Mouse (Mus musculus): ENCODE data around the gene Spcs1. TPM values are rescaled to one million over a fixed set of nuclear protein-coding genes. Genes with fewer than 3 reads are reported as not detected.

Gene Spcs1
- polyA plus RNA-seq (2012; rRNA removed), result 62.1 and 85.8 TPM in 2 replicates

DNA sequence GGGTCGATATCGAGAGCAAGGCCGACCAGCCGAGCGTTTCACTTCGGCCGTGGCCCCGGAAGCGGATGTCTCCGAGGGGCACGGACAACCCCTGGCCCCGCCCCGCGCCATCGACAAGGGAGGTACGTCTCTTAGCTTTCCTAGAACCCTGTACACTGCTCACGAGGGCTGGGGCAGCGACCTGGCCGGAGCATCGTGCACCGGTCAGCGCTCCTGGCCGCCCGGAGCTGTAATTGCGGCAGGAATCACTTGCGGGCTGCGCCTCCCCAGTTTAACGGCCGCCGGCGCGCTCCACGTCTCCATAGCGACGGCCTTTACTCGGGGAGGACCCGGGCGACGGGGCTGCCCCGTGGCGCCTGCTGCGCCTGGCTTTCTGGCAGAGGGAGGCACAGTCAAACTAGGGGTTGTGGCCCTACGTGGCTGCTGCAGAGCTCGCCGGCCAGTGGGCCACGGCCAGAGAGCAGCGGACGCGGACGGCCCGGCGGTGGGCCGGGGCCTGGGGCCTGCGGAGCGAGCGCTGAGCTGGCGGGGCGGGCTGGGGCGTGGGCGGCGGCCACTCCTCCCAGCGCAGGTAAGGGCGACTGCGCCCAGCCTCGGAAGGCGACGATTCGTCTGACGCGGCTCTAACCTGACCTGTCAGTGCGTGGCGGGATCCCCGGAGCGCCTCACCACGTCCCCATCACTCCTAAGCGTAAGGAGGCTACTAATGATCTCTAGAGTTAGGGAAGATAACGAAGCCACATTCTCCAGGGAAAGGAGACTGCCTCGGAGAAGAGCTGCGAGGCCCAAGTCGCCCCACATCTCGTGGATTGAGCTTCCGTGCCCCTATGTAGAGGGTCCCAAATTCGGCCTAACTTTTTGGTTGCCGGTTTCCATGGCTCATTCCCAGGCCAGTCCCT is at the start of gene Spcs1, which contains the start of gene Glt8d1:
TSS of gene Spcs1 (minus strand) at position 366 of the 899 bp plus-strand sequence.
TSS of gene Glt8d1 (plus strand) at position 94 of the 899 bp plus-strand sequence.

DNA sequence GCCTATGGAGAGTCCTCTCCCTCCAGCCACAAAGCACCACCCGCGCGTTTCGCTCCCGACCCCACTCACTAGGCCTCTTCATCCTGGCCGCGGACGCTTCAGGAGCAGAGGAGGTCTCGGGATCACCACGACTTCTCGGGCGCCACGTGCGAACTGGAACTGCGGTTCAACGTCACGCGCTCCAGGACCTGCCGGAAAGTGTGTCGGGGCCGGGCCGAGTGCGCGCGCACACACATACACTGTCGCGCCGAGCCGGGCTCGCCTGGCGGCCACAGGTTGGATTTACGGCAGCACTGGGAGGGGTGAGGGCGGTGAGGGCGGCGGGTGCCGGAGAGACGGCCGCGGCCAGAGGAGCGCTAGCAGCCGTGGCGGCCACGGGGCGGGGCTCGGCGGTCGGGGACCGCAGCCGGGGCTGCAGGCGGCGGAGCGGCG is 17.4 kb upstream of the Spcs1 start, which contains the start of the genes Pbrm1 and Gnl3:
TSS of gene Pbrm1 (plus strand) at position 279 of the 432 bp plus-strand sequence.
TSS of gene Gnl3 (minus strand) at position 293 of the 432 bp plus-strand sequence.

DNA sequence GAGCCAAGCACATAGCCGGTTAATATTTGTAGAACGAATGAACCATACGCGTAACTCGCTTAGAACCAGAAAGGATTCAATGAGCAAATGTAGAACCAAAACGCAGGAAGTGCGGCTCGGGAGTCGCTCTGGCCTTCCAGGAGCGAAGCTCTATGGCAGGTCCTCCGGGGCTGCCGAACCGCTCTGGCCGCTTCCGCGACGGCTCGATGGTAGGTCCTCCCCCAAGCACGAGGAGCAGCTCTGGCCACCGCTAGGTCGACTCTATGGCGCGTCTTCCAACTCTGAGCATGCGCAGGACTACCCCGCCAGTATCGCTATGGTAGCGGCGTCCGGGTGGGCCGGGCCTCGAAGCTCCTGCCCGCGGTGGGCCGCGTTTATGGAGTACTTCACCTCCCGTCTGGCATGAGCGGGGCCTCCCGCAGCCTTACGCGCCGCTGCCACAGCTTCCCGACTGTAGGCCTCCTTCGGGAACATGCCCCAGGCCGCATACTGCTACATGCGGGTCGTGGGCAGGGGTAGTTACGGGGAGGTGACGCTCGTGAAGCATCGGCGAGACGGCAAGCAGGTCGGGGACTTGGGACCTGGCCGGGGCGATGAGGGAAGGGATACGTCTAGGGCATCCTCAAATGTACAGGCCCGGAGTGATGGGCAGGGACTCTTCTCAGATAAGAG is 50.2 kb downstream of the Spcs1 start, which contains the start of gene Nek4:
TSS of gene Nek4 (plus strand) at position 224 of the 672 bp plus-strand sequence.

Other genes starting within 250 kb of the Spcs1 start
- gene Tmem110, start 176.1 kb downstream of the Spcs1 start, polyA plus RNA-seq (2012; rRNA removed), result 24.0 and 38.1 TPM in 2 replicates
- gene Mustn1, start 122.5 kb downstream of the Spcs1 start, polyA plus RNA-seq (2012; rRNA removed), result 78.7 and 81.0 TPM in 2 replicates
- gene Itih4, start 115.2 kb downstream of the Spcs1 start, polyA plus RNA-seq (2012; rRNA removed), result 0.60 TPM in 1 of 2 replicates, not detected in the other
- 0.21 and 1.00 TPM in 2 replicates for gene Itih3, start 77.9 kb downstream of the Spcs1 start, polyA plus RNA-seq (2012; rRNA removed)
- 0.05 TPM in 1 of 2 replicates, not detected in the other for gene Itih1, start 58.4 kb downstream of the Spcs1 start, polyA plus RNA-seq (2012; rRNA removed)
- 2.4 and 3.1 TPM in 2 replicates for gene Nek4, start 50.3 kb downstream of the Spcs1 start, polyA plus RNA-seq (2012; rRNA removed)
- gene Glt8d1, start 272 bp downstream of the Spcs1 start, polyA plus RNA-seq (2012; rRNA removed), result 7.9 and 9.6 TPM in 2 replicates
- 9.8 and 13.3 TPM in 2 replicates for gene Pbrm1, start 17.5 kb upstream of the Spcs1 start, polyA plus RNA-seq (2012; rRNA removed)
- gene Gnl3, start 17.5 kb upstream of the Spcs1 start, polyA plus RNA-seq (2012; rRNA removed), result 5.5 and 9.0 TPM in 2 replicates
- gene Smim4, start 127.3 kb upstream of the Spcs1 start, polyA plus RNA-seq (2012; rRNA removed), result 36.4 and 39.8 TPM in 2 replicates
- 25.4 and 26.3 TPM in 2 replicates for gene Nt5dc2, start 129.4 kb upstream of the Spcs1 start, polyA plus RNA-seq (2012; rRNA removed)
- 70.5 and 89.2 TPM in 2 replicates for gene Stab1, start 167.0 kb upstream of the Spcs1 start, polyA plus RNA-seq (2012; rRNA removed)
- 0.29 and 0.42 TPM in 2 replicates for gene Tnnc1, start 206.6 kb upstream of the Spcs1 start, polyA plus RNA-seq (2012; rRNA removed)
- 247 and 253 TPM in 2 replicates for gene Nisch, start 215.3 kb upstream of the Spcs1 start, polyA plus RNA-seq (2012; rRNA removed)
- 2.9 and 3.2 TPM in 2 replicates for gene Sema3g, start 216.2 kb upstream of the Spcs1 start, polyA plus RNA-seq (2012; rRNA removed)
- 3.9 and 4.5 TPM in 2 replicates for gene Phf7, start 249.6 kb upstream of the Spcs1 start, polyA plus RNA-seq (2012; rRNA removed)
- 29.8 and 39.0 TPM in 2 replicates for gene Bap1, start 249.8 kb upstream of the Spcs1 start, polyA plus RNA-seq (2012; rRNA removed)

Data from colon, adult 2 months (tissue).